Mouse (Mus musculus): ENCODE results near the gene Grin1. TPM values are rescaled to one million over a fixed set of nuclear protein-coding genes. Genes with fewer than 3 reads are reported as not detected.
"Not testable (repeated sequence)": the region's sequence is repeated elsewhere in the genome, so short reads cannot be mapped to it uniquely, and the experiment has no call there.

The Grin1 gene
- polyA plus RNA-seq, 1 experiment from 2014 or later = 0.93 TPM

DNA sequence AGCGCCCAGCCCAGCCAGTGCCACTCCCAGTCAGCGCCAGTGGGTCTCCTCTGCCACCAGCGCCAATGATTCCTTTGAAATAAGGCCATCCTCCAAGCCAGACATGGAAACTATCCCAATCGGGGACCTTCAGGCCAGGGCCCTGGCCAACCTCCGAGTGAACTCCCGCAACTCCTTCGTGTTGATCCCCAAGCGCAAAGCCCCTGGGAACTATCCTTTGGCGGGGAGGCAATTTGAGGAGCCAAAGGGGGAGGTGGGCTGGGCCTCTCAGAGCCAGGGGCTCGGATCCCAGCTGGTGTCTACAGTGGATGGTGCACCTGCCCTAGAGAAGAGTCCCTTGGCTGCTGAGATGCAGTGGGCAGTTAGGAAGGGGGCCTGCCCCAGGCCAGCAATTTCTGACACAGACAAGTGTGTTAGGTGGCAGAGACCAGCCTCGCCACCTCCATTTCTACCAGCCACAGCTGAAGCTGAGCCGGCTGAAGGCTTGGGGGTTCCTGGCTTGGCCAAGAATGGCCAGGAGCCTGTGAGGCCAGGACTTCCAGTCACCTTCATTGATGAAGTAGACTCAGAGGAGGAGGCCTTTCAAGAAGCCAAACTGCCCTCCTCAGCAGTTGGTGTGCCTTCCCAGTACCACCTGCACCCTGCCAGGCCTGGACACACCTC lies 55.2 kb downstream of the Grin1 start:
- peak overlapping the region; percentile 63 for H3K4me3 ChIP-seq (replicated peaks)
- peaks cover 35% of the 10 kb centered on the region for H3K4me1 ChIP-seq (replicated peaks)
- peaks cover 9% of the 10 kb centered on the region; the same call in 1 of the 2 replicates for H3K36me3 ChIP-seq
- no peak for ATAC-seq (ENCODE audit: insufficient number of reproducible peaks, insufficient read depth, low FRiP score, low TSS enrichment, low read depth)
- H3K27ac ChIP-seq = no peak overlapping the region
- peak overlapping the region; percentile 98 for H3K4me2 ChIP-seq
- peaks cover 27% of the 10 kb centered on the region for H3K27me3 ChIP-seq
- H3K9me3 ChIP-seq = no peaks in the 10 kb centered on the region
- peak overlapping the region; percentile 74 for H3K9ac ChIP-seq (replicated peaks)
- WGBS = 21% methylated on average over 12 of the region's 12 CpGs

DNA sequence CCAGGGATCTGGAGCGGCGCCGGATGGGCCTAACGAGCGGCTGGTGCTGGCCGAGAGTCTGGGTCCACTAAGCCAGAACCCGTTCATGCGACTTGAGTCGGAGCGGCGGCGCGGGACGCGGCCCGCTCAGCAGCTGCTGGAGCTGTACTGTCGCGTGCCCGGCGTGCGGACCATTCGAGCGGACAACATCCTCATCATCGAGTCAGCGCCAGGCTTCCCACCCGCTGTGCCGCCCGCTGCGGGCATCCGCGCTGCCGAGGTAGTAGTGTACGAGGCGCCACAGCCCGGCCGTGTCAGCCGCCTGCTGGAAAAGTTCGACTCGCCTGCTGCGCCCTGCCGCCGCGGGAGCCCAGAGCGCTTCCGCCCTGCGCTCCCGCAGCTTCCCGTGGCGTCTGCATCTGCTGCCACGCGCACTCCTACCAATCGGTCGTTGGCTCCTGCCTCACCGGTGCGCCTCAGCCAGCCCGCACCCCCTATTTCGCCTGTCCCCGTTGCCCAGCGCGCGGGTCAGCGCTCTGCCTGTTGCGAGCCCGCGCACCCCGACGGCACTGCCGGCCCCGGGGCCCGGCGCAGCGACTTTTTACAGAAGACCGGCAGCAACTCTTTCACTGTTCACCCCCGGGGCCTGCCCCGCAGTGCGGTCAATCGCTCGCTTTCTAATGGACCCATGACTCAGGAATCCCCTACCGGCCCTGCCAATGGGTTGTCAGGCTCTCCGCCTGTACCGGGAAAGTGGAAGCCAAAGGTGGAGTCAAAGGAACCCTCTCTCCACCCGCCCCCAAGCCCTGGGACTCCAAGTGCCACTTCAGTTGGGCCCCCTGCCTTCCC lies 56.0 kb downstream of the Grin1 start:
- H3K9ac ChIP-seq (replicated peaks) = peak overlapping the region; percentile 74
- peak overlapping the region; percentile 63 for H3K4me3 ChIP-seq (replicated peaks)
- H3K4me2 ChIP-seq = peak overlapping the region; percentile 98
- ATAC-seq (ENCODE audit: insufficient number of reproducible peaks, insufficient read depth, low FRiP score, low TSS enrichment, low read depth) = no peak
- H3K4me1 ChIP-seq (replicated peaks) = peaks cover 35% of the 10 kb centered on the region
- no peak overlapping the region for H3K27ac ChIP-seq
- 0 out of 2 replicates have a peak, but pooled peaks cover 4% of the 10 kb centered on the region for H3K36me3 ChIP-seq
- WGBS = under 1% methylated on average over 82 of the region's 82 CpGs
- no peaks in the 10 kb centered on the region for H3K9me3 ChIP-seq
- peaks cover 27% of the 10 kb centered on the region for H3K27me3 ChIP-seq

DNA sequence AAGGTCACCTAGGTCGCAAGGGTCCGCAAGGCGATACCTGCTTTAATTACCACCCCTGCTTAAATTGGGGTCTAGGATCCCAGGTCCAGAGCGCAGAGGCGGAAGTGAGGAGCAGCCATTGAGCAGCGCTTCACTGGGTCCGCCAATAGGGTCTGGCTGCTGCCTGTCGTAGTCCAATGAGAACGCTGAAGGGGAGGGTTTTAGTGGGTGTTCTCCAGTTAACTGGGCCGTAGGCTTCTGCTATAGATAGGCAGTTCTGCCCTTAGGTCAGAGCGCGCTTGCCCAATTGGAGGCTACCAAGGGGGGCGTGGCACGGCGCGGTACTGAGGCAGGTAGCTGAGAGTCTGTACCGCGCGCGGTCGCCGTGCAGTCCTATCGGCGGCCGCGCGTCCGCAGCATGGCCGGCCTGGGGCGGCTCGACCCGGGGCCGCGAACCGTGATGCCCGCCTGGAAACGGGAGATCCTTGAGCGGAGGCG lies 56.7 kb downstream of the Grin1 start, which contains the start of gene Tprn:
Gene Tprn, plus strand, starts transcription at position 328 of the 477 bp plus-strand sequence.
- no peaks in the 10 kb centered on the region for H3K9me3 ChIP-seq
- H3K27ac ChIP-seq = no peak within 1 kb of the TSS
- under 1% methylated on average over 39 of the region's 39 CpGs for WGBS
- H3K27me3 ChIP-seq = peaks cover 27% of the 10 kb centered on the region
- peak; percentile 99 for ATAC-seq (ENCODE audit: insufficient number of reproducible peaks, insufficient read depth, low FRiP score, low TSS enrichment, low read depth)
- H3K4me1 ChIP-seq (replicated peaks) = peaks cover 34% of the 10 kb centered on the region
- H3K4me2 ChIP-seq = peak within 1 kb of the TSS; percentile 98
- H3K36me3 ChIP-seq = 0 out of 2 replicates have a peak, but pooled peaks cover under 1% of the 10 kb centered on the region
- H3K9ac ChIP-seq (replicated peaks) = peak within 1 kb of the TSS; percentile 74
- H3K4me3 ChIP-seq (replicated peaks) = peak within 1 kb of the TSS; percentile 63

DNA sequence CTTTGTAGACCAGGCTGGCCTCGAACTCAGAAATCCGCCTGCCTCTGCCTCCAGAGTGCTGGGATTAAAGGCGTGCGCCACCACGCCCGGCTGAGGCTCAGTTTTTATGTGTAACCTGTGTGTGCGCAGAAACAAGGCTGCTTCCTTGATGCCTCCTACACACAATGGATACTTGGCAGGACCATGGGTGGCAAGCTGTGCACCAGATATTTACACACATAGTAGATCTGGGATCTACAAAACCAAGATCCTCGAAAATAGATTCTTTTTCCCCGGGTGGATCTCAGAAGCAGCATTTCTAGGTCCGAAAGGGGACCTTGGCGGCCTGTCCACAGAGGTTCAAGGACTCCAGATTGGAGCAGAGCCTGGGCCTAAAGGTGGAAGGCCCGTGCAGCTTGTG lies 57.1 kb downstream of the Grin1 start:
- H3K36me3 ChIP-seq = no peaks in the 10 kb centered on the region
- peaks cover 27% of the 10 kb centered on the region for H3K27me3 ChIP-seq
- H3K9ac ChIP-seq (replicated peaks) = 0 out of 2 replicates have a peak overlapping the region, but pooled peaks have one; percentile 12
- H3K4me3 ChIP-seq (replicated peaks) = peak overlapping the region; percentile 63
- peak overlapping the region; percentile 98 for H3K4me2 ChIP-seq
- 52% methylated on average over 12 of the region's 12 CpGs for WGBS
- H3K27ac ChIP-seq = no peak overlapping the region
- no peak; the same call in none of the 2 replicates for ATAC-seq (ENCODE audit: insufficient number of reproducible peaks, insufficient read depth, low FRiP score, low TSS enrichment, low read depth)
- H3K9me3 ChIP-seq = no peaks in the 10 kb centered on the region
- H3K4me1 ChIP-seq (replicated peaks) = peaks cover 29% of the 10 kb centered on the region

DNA sequence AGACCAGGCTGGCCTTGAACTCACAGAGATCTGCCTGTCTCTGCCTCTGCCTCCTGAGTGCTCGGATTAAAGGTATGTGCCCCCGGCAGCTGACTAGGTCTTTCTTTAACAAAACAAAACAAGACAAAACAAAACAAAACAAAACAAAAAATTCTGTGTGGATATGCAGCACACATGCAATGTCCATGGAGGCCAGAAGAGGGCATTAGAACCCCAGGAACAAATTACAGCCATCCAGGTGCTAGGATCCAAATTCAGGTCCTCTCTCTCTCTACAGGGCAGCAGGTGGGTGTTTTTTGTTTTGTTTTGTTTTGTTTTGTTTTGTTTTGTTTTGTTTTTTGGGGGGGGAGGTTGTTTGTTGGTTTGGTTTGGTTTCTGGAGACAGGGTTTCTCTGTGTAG lies 60.1 kb downstream of the Grin1 start:
- ATAC-seq (ENCODE audit: insufficient number of reproducible peaks, insufficient read depth, low FRiP score, low TSS enrichment, low read depth) = no peak
- 67% methylated on average over 2 of the region's 2 CpGs for WGBS
- H3K4me3 ChIP-seq (replicated peaks) = no peak overlapping the region
- no peaks in the 10 kb centered on the region for H3K9me3 ChIP-seq
- H3K27ac ChIP-seq = no peak overlapping the region
- no peak overlapping the region for H3K4me2 ChIP-seq
- peaks cover 12% of the 10 kb centered on the region for H3K27me3 ChIP-seq
- H3K9ac ChIP-seq (replicated peaks) = no peak overlapping the region
- H3K36me3 ChIP-seq = no peaks in the 10 kb centered on the region
- H3K4me1 ChIP-seq (replicated peaks) = peaks cover 24% of the 10 kb centered on the region

DNA sequence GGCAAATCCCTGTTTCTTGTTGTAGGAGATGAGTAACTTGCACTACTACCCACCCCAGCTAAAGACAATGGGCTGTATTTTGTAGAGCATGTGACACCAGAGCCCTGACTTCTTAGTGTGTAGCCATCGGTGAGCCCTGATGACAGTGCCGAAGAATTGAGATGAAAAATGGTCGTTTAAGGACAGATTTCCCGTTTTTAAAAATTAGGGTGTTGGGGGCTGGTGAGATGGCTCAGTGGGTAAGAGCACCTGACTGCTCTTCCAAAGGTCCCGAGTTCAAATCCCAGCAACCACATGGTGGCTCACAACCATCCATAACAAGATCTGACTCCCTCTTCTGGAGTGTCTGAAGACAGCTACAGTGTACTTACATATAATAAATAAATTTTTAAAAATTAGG lies 61.7 kb downstream of the Grin1 start:
- H3K9ac ChIP-seq (replicated peaks); H3K9me3 ChIP-seq; H3K27me3 ChIP-seq; ATAC-seq (ENCODE audit: insufficient number of reproducible peaks, insufficient read depth, low FRiP score, low TSS enrichment, low read depth); H3K36me3 ChIP-seq; H3K27ac ChIP-seq; H3K4me3 ChIP-seq (replicated peaks); H3K4me2 ChIP-seq: not testable (repeated sequence)
- 88% methylated on average over 5 of the region's 5 CpGs for WGBS
- peaks cover 15% of the 10 kb centered on the region for H3K4me1 ChIP-seq (replicated peaks)

DNA sequence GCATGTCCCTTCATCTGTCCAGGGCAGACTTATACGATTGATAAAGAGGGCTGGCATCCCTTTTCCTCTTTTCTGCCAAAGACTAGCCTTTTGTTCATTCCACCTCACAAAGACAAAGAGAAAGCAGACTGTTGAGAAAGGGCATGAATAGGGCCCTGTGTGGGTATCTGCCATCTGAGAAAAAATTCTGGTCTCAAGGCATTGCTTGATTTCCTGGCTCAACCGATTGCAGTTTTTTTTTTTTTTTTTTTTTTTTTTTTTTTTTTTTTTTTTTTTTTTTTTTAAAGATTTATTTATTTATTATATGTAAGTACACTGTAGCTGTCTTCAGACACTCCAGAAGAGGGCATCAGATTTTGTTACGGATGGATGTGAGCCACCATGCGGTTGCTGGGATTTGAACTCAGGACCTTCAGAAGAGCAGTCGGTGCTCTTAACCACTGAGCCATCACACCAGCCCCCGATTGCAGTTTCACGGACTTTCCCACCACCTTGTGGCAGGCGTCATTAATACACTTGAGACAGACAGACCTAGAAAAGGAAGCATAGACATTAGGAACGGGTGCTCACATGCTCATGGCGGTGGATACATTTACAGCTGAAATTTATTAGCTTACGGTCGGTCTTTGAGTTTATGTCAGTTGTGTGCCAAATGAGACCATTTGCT lies 62.4 kb downstream of the Grin1 start:
- H3K9ac ChIP-seq (replicated peaks) = peak overlapping the region; percentile 75; the same call in 1 of the 2 replicates
- not testable (repeated sequence) for H3K27ac ChIP-seq; ATAC-seq (ENCODE audit: insufficient number of reproducible peaks, insufficient read depth, low FRiP score, low TSS enrichment, low read depth); H3K27me3 ChIP-seq; H3K9me3 ChIP-seq
- WGBS = 59% methylated on average over 12 of the region's 12 CpGs
- H3K4me1 ChIP-seq (replicated peaks) = peaks cover 15% of the 10 kb centered on the region
- H3K4me3 ChIP-seq (replicated peaks) = peak overlapping the region; percentile 79
- H3K36me3 ChIP-seq = peaks cover 10% of the 10 kb centered on the region
- peak overlapping the region; percentile 97 for H3K4me2 ChIP-seq

DNA sequence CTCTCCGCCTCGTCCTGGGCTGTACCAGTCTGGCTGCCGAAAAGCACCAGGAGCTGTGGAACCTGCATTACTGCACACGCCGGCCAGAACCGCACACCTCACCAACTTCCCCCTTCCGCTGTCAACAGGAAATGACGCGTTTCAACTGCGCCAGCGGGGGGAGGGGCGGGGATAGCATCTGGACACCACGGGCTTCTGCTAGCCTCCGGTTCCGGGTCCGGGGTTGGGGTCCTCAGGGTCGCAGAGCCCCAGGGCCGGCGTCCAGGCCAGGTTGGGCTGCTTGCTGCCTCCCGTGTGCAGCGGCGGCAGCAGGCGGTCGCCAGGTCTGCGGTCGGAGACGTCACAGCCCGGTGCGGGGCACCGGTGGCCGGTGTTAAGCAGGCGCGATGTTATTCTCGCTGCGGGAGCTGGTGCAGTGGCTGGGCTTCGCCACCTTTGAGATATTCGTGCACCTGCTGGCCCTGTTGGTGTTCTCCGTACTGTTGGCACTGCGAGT lies 63.7 kb downstream of the Grin1 start, which contains the start of gene Tmem203:
Gene Tmem203, plus strand, starts transcription at position 156 of the 496 bp plus-strand sequence.
- peak within 1 kb of the TSS; percentile 64 for H3K27ac ChIP-seq
- no peaks in the 10 kb centered on the region for H3K9me3 ChIP-seq
- H3K4me1 ChIP-seq (replicated peaks) = peaks cover 15% of the 10 kb centered on the region
- peak within 1 kb of the TSS; percentile 97 for H3K4me2 ChIP-seq
- H3K9ac ChIP-seq (replicated peaks) = peak within 1 kb of the TSS; percentile 75
- H3K27me3 ChIP-seq = no peaks in the 10 kb centered on the region
- ATAC-seq (ENCODE audit: insufficient number of reproducible peaks, insufficient read depth, low FRiP score, low TSS enrichment, low read depth) = peak; percentile 57; the same call in 1 of the 2 replicates
- peak within 1 kb of the TSS; percentile 79 for H3K4me3 ChIP-seq (replicated peaks)
- under 1% methylated on average over 39 of the region's 39 CpGs for WGBS
- H3K36me3 ChIP-seq = peaks cover 23% of the 10 kb centered on the region

DNA sequence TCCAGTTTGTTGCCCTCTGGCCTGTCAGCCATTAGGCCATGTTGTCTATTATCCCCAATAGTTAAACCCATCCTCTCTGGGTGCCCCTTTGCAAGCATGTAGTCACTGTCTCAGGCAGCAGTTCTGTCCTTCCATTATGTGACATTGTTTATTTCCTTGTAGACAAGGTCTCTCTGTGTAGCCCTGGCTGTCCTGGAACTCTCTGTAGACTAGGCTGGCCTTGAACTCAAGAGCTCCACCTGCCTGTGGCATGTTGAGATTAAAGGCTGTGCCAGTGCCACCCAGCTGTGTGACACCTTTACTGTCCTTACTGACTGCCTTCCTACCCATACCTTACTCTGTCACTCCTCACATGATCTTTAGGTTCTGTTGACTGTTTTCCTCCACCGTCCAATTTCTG lies 66.7 kb downstream of the Grin1 start:
- Histone ChIP-seq H3K9me3 (no peaks in the 10 kb centered on the region), H3K4me3 (replicated peaks) (no peak overlapping the region), H3K36me3 (peaks cover 53% of the 10 kb centered on the region), H3K9ac (replicated peaks) (no peak overlapping the region), H3K27me3 (no peaks in the 10 kb centered on the region), H3K27ac (no peak overlapping the region), H3K4me1 (replicated peaks) (peaks cover 15% of the 10 kb centered on the region), H3K4me2 (no peak overlapping the region)
- 80% methylated on average over 1 of the region's 1 CpGs for WGBS
- ATAC-seq (ENCODE audit: insufficient number of reproducible peaks, insufficient read depth, low FRiP score, low TSS enrichment, low read depth) = no peak

DNA sequence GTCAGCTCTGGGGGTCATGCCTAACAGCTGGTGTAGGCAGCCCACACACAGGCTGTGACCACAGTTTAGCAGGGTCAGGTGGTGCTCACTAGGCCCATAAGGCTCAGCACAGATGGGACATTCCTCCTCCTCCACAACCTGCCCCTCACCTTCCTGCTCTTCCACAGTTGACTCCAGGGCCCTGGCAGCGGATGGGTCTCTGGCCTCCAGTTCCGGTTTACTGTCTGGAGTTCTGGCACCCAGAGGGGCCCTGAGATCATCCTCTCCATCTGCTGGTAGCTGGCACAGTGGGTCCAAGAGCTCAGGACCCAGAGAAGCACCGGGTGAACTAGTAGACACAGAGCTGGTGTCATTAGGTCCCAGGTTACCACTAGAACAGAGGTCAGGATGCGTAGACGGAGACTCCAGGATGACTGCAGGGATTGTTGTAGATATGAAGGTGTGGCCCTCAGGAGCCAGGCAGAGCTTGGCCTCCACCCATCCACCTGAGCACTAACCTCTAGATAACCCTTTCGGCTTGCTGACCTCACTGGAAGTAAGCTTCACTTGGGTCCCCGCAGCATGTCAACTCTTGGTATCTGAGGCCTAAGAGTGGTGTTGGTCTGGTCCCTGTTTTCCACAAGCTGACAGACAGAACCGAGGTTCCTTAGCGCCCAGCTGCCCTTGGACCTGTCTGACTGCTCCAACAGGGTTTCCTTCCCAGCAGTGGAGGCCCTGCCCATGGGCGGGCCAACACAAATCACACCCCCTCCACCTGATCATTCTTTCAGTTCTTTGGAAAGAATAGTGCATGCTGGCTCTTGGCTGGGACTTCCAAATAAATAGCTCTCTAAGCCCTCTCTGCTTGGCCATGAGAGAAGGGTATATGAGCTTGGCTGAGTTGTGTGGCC lies 72.6 kb downstream of the Grin1 start, which contains the start of gene AL732309.1:
Gene AL732309.1, minus strand, starts transcription at position 681 of the 890 bp plus-strand sequence.
- no peak within 1 kb of the TSS for H3K4me3 ChIP-seq (replicated peaks)
- WGBS = 84% methylated on average over 10 of the region's 10 CpGs
- H3K4me1 ChIP-seq (replicated peaks) = peaks cover 13% of the 10 kb centered on the region
- H3K9ac ChIP-seq (replicated peaks) = no peak within 1 kb of the TSS; the same call in 1 of the 2 replicates
- no peak within 1 kb of the TSS for H3K4me2 ChIP-seq
- no peak for ATAC-seq (ENCODE audit: insufficient number of reproducible peaks, insufficient read depth, low FRiP score, low TSS enrichment, low read depth)
- peaks cover 31% of the 10 kb centered on the region for H3K27me3 ChIP-seq
- H3K9me3 ChIP-seq = no peaks in the 10 kb centered on the region
- H3K36me3 ChIP-seq = peaks cover 60% of the 10 kb centered on the region
- no peak within 1 kb of the TSS for H3K27ac ChIP-seq

Data from limb, embryonic 12.5 days (tissue).